Mouse (Mus musculus): ENCODE data around the gene Amph.

DNA sequence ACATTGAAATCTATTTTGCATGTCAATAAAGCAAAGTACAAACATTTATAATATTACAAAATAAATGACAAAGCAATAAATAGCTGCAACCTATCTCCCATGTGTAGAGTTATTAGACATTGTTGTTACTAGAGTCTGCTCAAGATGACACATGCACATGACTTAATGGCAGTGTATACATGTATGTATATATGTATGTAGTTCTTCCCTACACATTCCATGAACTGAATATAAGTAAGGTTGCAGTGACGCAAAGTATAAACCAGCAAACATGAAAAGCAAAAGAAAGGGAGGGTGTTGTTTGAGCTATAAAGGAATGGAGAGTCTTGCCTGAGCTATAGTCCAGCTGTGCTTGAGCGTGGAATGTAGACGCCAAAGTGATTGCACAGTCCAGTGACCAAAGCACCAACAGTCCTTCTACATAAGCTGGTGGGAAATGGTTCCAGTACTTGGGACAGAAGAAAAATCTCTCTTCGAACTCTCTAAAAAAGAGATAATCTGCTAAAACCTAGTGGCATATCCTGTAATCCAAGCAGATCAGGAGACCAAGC is 66.9 kb downstream of the Amph start:
- TF ChIP-seq CTCF (IDR thresholded peaks at IDR 0.05 in 2 of 3, conservative IDR thresholded peaks at IDR 0.05 in 1 of 3; ENCODE audit: control insufficient read depth in 1 of 3, insufficient read depth in 1 of 3, low read depth in 2 of 3, low read length in 3 of 3, poor library complexity in 1 of 3, severe bottlenecking in 1 of 3) (no peak), KAT2A (conservative IDR thresholded peaks at IDR 0.05; ENCODE audit: low read depth, low read length) (no peak), POLR2A (IDR thresholded peaks at IDR 0.05; ENCODE audit: control insufficient read depth in 1 of 2, insufficient read depth in 1 of 2, low read depth in 1 of 2, low read length in 2 of 2, poor library complexity in 1 of 2) (no peak), NRF1 (IDR thresholded peaks at IDR 0.05; ENCODE audit: insufficient read depth, low read depth, low read length, poor library complexity, severe bottlenecking) (no peak), SIN3A (IDR thresholded peaks at IDR 0.05; ENCODE audit: low read length) (no peak), POLR2AphosphoS2 (IDR thresholded peaks at IDR 0.05; ENCODE audit: low read length) (no peak), E2F4 (IDR thresholded peaks at IDR 0.05; ENCODE audit: borderline replicate concordance, low read depth, low read length) (no peak), BHLHE40 (IDR thresholded peaks at IDR 0.05; ENCODE audit: borderline replicate concordance, low read depth, low read length) (no peak), ZNF384 (IDR thresholded peaks at IDR 0.05; ENCODE audit: low read depth, low read length) (no peak), ZC3H11A (IDR thresholded peaks at IDR 0.05; ENCODE audit: low read depth, low read length) (no peak), EP300 (IDR thresholded peaks at IDR 0.05; ENCODE audit: low read depth in 1 of 2, low read length in 2 of 2) (no peak), MAFK (IDR thresholded peaks at IDR 0.05; ENCODE audit: borderline replicate concordance, low read depth, low read length) (no peak), ZMIZ1 (IDR thresholded peaks at IDR 0.05; ENCODE audit: low read depth, low read length) (no peak), USF1 (IDR thresholded peaks at IDR 0.05; ENCODE audit: low read depth, low read length) (no peak)
